Mouse (Mus musculus) megakaryocyte, embryonic 14.5 days (primary cell): ENCODE results near the gene Snap47.

Experiments
- FLI1 ChIP-seq: IDR thresholded peaks from 2 replicates; pipeline ENCODE4 v1.6.1; 2012; ENCODE audit warnings: low read length, inconsistent platforms, mixed read lengths
- GATA1 ChIP-seq: IDR thresholded peaks from 3 replicates; pipeline ENCODE4 v1.6.1; 2012; ENCODE audit warnings: mixed read lengths, low read length, inconsistent platforms, borderline replicate concordance

- TF ChIP-seq GATA1 (no peak), FLI1 (no peak)
Measured at GRCm38 (mm10) chr11:59496672-59497310, 45.8 kb upstream of the Snap47 start.
